9 mouse cellular contexts compared by ENCODE assay signal in the genomic region with DNA sequence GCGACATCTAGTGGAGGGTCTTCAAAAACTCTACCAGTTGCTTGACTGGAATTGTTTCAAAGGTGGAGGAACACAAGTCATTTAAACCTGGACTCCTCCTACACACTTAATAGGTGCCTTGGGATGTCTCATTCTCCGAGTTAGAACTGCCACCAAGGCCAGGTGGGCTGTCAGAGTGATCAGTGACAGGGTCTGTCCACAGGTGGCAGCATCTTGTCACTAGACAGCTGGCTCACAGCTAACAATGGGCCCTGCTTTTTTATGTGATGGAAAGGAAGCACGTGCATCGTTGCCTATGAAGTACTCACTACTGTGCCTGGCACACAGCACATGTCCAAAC.
DNase-seq lines count a peak whose midpoint lies in the region; ATAC-seq and TF ChIP-seq lines count a peak whose summit lies in the region.
"Had no signal": no experiment of that assay in that cellular context is flagged by ENCODE, and none has a peak within 500 bp of the region (broad histone marks: within the 10 kb centered on the region; RNA-seq: fewer than 3 reads in every experiment).

No protein-coding gene starts in this region.

- no peaks in the 10 kb centered on the region for H3K4me1 ChIP-seq in lung, embryonic 14.5 days (ENCODE audit: insufficient read depth)
- H3K4me1 ChIP-seq in MEL (ENCODE audit: control insufficient read depth in 1 of 2, insufficient read depth in 2 of 2, low read length in 2 of 2) = no peaks in the 10 kb centered on the region
- peaks cover 64% of the 10 kb centered on the region for H3K4me1 ChIP-seq in limb, embryonic 13.5 days

- H3K36me3 ChIP-seq in lung, embryonic 14.5 days (ENCODE audit: insufficient read depth) = peaks cover 61% of the 10 kb centered on the region
- no peaks in the 10 kb centered on the region; a peak in 2 of 4 replicates for H3K36me3 ChIP-seq in MEL (ENCODE audit: control insufficient read depth in 1 of 2, insufficient read depth in 2 of 2, low read length in 2 of 2)
- H3K36me3 ChIP-seq in limb, embryonic 13.5 days = peaks cover 63% of the 10 kb centered on the region

- intact Hi-C loops in gastrocnemius, adult 2 months (cut with DNase I) = no loop called here

- WGBS in lung, embryonic 14.5 days = 38% methylated on average over 4 of the region's 4 CpGs
- 20% methylated on average over 4 of the region's 4 CpGs for WGBS in limb, embryonic 13.5 days

- no peaks in the 10 kb centered on the region for H3K9me3 ChIP-seq in lung, embryonic 14.5 days (ENCODE audit: low read depth, low read length)
- no peaks in the 10 kb centered on the region for H3K9me3 ChIP-seq in MEL (replicated peaks; ENCODE audit: insufficient read depth, low read length)
- H3K9me3 ChIP-seq in limb, embryonic 13.5 days = no peaks in the 10 kb centered on the region

- peak; percentile 6; the same call in 1 of the 2 replicates for ATAC-seq in lung, embryonic 14.5 days (ENCODE audit: insufficient read depth)
- 0 out of 2 replicates have a peak, but pooled peaks have one; percentile 4 for ATAC-seq in limb, embryonic 13.5 days (ENCODE audit: low FRiP score, low read depth)
- no peak for ATAC-seq in megakaryocyte, adult 5-6 weeks (ENCODE audit: poor library complexity, severe bottlenecking)

- no peak overlapping the region for H3K4me3 ChIP-seq in gastrocnemius, adult 2 months
- H3K4me3 ChIP-seq in lung, embryonic 14.5 days (ENCODE audit: low read depth, low read length) = no peak overlapping the region
- no peak overlapping the region for H3K4me3 ChIP-seq in MEL (ENCODE audit: control insufficient read depth in 1 of 2, insufficient read depth in 1 of 2, low read depth in 2 of 2, low read length in 2 of 2)
- H3K4me3 ChIP-seq in limb, embryonic 13.5 days = no peak overlapping the region

- TF ChIP-seq CTCF in gastrocnemius, adult 2 months (IDR thresholded peaks at IDR 0.05) = peak; percentile 51
- TF ChIP-seq CTCF in lung, embryonic 14.5 days (IDR thresholded peaks at IDR 0.05; ENCODE audit: low read depth) = peak; percentile 70
- peak in 1 of 3 experiments; percentile 30; a peak in 2 of 6 replicates for TF ChIP-seq CTCF in MEL (IDR thresholded peaks at IDR 0.05 in 2 of 3, conservative IDR thresholded peaks at IDR 0.05 in 1 of 3; ENCODE audit: control insufficient read depth in 1 of 3, insufficient read depth in 1 of 3, low read depth in 2 of 3, low read length in 3 of 3, poor library complexity in 1 of 3, severe bottlenecking in 1 of 3)

- H3K79me2 ChIP-seq in MEL (ENCODE audit: control insufficient read depth, insufficient read depth, low read length, poor library complexity) = no peaks in the 10 kb centered on the region

- no peak for TF ChIP-seq POLR2A in MEL (IDR thresholded peaks at IDR 0.05; ENCODE audit: control insufficient read depth in 1 of 2, insufficient read depth in 1 of 2, low read depth in 1 of 2, low read length in 2 of 2, poor library complexity in 1 of 2)

- H3K27ac ChIP-seq in gastrocnemius, adult 2 months = no peak overlapping the region
- H3K27ac ChIP-seq in lung, embryonic 14.5 days (ENCODE audit: low read depth) = no peak overlapping the region
- H3K27ac ChIP-seq in MEL (ENCODE audit: control insufficient read depth, low read depth, low read length) = no peak overlapping the region
- peak overlapping the region; percentile 52; the same call in 1 of the 2 replicates for H3K27ac ChIP-seq in limb, embryonic 13.5 days

- no peaks in the 10 kb centered on the region for H3K27me3 ChIP-seq in lung, embryonic 14.5 days (ENCODE audit: insufficient read depth, low read length)
- H3K27me3 ChIP-seq in MEL (ENCODE audit: control insufficient read depth in 1 of 2, insufficient read depth in 2 of 2, low read length in 2 of 2) = no peaks in the 10 kb centered on the region
- H3K27me3 ChIP-seq in limb, embryonic 13.5 days = no peaks in the 10 kb centered on the region

- no peak for DNase-seq in gastrocnemius, adult 2 months
- no peak for DNase-seq in gastrocnemius, adult 8-10 months (ENCODE audit: low spot score in 2 of 2)
- no peak for DNase-seq in lung, embryonic 14.5 days
- DNase-seq in lung, postnatal 25 days (ENCODE audit: low spot score) = no peak
- peak; percentile 19 for DNase-seq in MEL (ENCODE audit: low read depth, low spot score)
- DNase-seq in cerebellum, postnatal 25 days = no peak
- DNase-seq: gastrocnemius, postnatal 14 days had no signal

- no peak overlapping the region for H3K4me2 ChIP-seq in lung, embryonic 14.5 days
- no peak overlapping the region for H3K4me2 ChIP-seq in limb, embryonic 13.5 days (replicated peaks)

- no peak for TF ChIP-seq EP300 in MEL (IDR thresholded peaks at IDR 0.05; ENCODE audit: low read depth in 1 of 2, low read length in 2 of 2)

- TF ChIP-seq RAD21 in MEL (IDR thresholded peaks at IDR 0.05; ENCODE audit: low read depth, low read length) = no peak

- no peak overlapping the region for H3K9ac ChIP-seq in lung, embryonic 14.5 days
- no peak overlapping the region for H3K9ac ChIP-seq in MEL (ENCODE audit: control insufficient read depth, low read depth, low read length, poor library complexity, severe bottlenecking)
- no peak overlapping the region for H3K9ac ChIP-seq in limb, embryonic 13.5 days

TF ChIP-seq in MEL, 35 proteins besides CTCF, POLR2A, EP300 and RAD21:
- no peak for TF ChIP-seq KAT2A (conservative IDR thresholded peaks at IDR 0.05; ENCODE audit: low read depth, low read length)
- no peak for TF ChIP-seq JUND (IDR thresholded peaks at IDR 0.05; ENCODE audit: low read depth, low read length)
- TF ChIP-seq MAFK (IDR thresholded peaks at IDR 0.05; ENCODE audit: borderline replicate concordance, low read depth, low read length) = no peak
- no peak for TF ChIP-seq MYC (IDR thresholded peaks at IDR 0.05; ENCODE audit: low read depth, low read length)
- TF ChIP-seq USF2 (IDR thresholded peaks at IDR 0.05; ENCODE audit: borderline replicate concordance in 1 of 2, insufficient read depth in 1 of 2, low read depth in 1 of 2, low read length in 2 of 2) = no peak
- TF ChIP-seq SIN3A (IDR thresholded peaks at IDR 0.05; ENCODE audit: low read length) = no peak
- no peak for TF ChIP-seq ZC3H11A (IDR thresholded peaks at IDR 0.05; ENCODE audit: low read depth, low read length)
- TF ChIP-seq ETS1 (IDR thresholded peaks at IDR 0.05; ENCODE audit: low read depth, low read length) = no peak
- no peak for TF ChIP-seq MXI1 (IDR thresholded peaks at IDR 0.05; ENCODE audit: low read depth, low read length)
- no peak for TF ChIP-seq GABPA (IDR thresholded peaks at IDR 0.05; ENCODE audit: low read depth, low read length)
- TF ChIP-seq BHLHE40 (IDR thresholded peaks at IDR 0.05; ENCODE audit: borderline replicate concordance, low read depth, low read length) = no peak
- no peak for TF ChIP-seq NELFE (IDR thresholded peaks at IDR 0.05; ENCODE audit: low read depth, low read length)
- TF ChIP-seq UBTF (IDR thresholded peaks at IDR 0.05; ENCODE audit: borderline replicate concordance, insufficient read depth, low read depth, low read length) = no peak
- no peak for TF ChIP-seq TAL1 (IDR thresholded peaks at IDR 0.05; ENCODE audit: low read length)
- no peak for TF ChIP-seq E2F4 (IDR thresholded peaks at IDR 0.05; ENCODE audit: borderline replicate concordance, low read depth, low read length)
- TF ChIP-seq POLR2AphosphoS2 (IDR thresholded peaks at IDR 0.05; ENCODE audit: low read length) = no peak
- TF ChIP-seq NRF1 (IDR thresholded peaks at IDR 0.05; ENCODE audit: insufficient read depth, low read depth, low read length, poor library complexity, severe bottlenecking) = no peak
- no peak for TF ChIP-seq ZMIZ1 (IDR thresholded peaks at IDR 0.05; ENCODE audit: low read depth, low read length)
TF ChIP-seq in MEL: peak in this region for 0.
